Mouse (Mus musculus) embryonic facial prominence, embryonic 11.5 days (tissue): ENCODE measurements around the gene Gm20388. TPM values are rescaled to one million over a fixed set of nuclear protein-coding genes. Genes with fewer than 3 reads are reported as not detected.

Source experiments
- ATAC-seq: fragments of 200-750 bp; cut with Nextera tagmentation; replicated peaks from 2 replicates; pipeline ENCODE4 v1.8.0; 2017; ENCODE audit warnings: low read depth; ENCODE audit not compliant: insufficient number of reproducible peaks, low FRiP score, low TSS enrichment
- DNase-seq: peaks from one replicate; pipeline ENCODE4 v3.0.0-alpha.2; 2015; ENCODE audit warnings: low spot score
- H3K27ac ChIP-seq: fragments of 300-500 bp; sonication (generic); replicated peaks from 2 replicates; pipeline ENCODE4 v1.5.1; 2014; ENCODE audit warnings: mild to moderate bottlenecking, low read depth, low read length, control low read depth
- H3K27me3 ChIP-seq: fragments of 300-500 bp; sonication (generic); 2 replicates; pipeline ENCODE4 v1.6.1; 2014; ENCODE audit warnings: mild to moderate bottlenecking, low read length, moderate library complexity, mixed read lengths; ENCODE audit not compliant: control insufficient read depth, insufficient read depth
- H3K36me3 ChIP-seq: fragments of 300-500 bp; sonication (generic); replicated peaks from 2 replicates; pipeline ENCODE4 v1.6.1; 2014; ENCODE audit warnings: low read depth, mild to moderate bottlenecking, low read length, moderate library complexity, mixed read lengths; ENCODE audit not compliant: control insufficient read depth, insufficient read depth
- H3K4me1 ChIP-seq: fragments of 300-500 bp; sonication (generic); 2 replicates; pipeline ENCODE4 v1.6.1; 2014; ENCODE audit warnings: low read length, mixed read lengths; ENCODE audit not compliant: control insufficient read depth, insufficient read depth
- H3K4me2 ChIP-seq: fragments of 300-500 bp; sonication (generic); 2 replicates; pipeline ENCODE4 v1.6.1; 2014; ENCODE audit warnings: low read depth, mild to moderate bottlenecking, control low read depth, low read length, moderate library complexity
- H3K4me3 ChIP-seq: fragments of 300-500 bp; sonication (generic); 2 replicates; pipeline ENCODE4 v1.5.1; 2014; ENCODE audit warnings: low read depth, low read length, control low read depth
- H3K9ac ChIP-seq: fragments of 300-500 bp; sonication (generic); replicated peaks from 2 replicates; pipeline ENCODE4 v1.6.1; 2014; ENCODE audit warnings: mild to moderate bottlenecking, control low read depth, low read length
- H3K9me3 ChIP-seq: fragments of 300-500 bp; sonication (generic); replicated peaks from 2 replicates; pipeline ENCODE4 v1.6.1; 2016; ENCODE audit warnings: mild to moderate bottlenecking, low read length, inconsistent platforms, mixed read lengths; ENCODE audit not compliant: control insufficient read depth
- WGBS: fragments of 180-500 bp; shearing (Covaris S2); extraction: QIAGEN DNeasy Blood & Tissue Kit; methylation state at CpG from one replicate; pipeline ENCODE4 v1.1.7; 2014; 5-methylcytosine and 5-hydroxymethylcytosine counted together
- polyA plus RNA-seq: library from polyadenylated mRNA; unstranded; fragments of >200 nt; fragmentation: Nextera tagmentation; extraction: Ambion mirVana; gene quantifications from 2 replicates; pipeline ENCODE4 v1.2.1, GENCODE M21; 2014

The Gm20388 gene
- polyA plus RNA-seq, 1 experiment from 2014 or later = 3.1 TPM

DNA sequence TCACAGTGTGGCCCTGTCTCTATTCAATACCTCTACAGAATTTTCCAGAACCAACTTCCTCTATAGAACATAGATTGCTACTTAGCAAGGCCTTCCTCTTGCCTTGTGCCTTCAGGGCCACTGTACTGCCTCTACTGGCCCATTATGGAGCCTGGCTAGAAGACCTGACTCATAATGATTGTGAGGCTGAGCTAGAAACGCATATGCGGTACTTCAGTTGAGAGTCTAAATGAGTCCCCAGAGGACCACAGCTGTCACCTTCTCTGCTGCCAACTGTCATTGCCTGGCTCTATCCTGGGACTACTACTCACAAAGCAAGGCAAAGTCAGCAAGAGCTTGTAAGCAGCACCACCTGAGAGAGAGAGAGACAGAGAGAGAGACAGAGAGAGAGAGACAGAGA is 4273.9 kb downstream of the Gm20388 start:
- Histone ChIP-seq H3K4me3 (no peak overlapping the region), H3K9me3 (no peaks in the 10 kb centered on the region), H3K4me1 (no peaks in the 10 kb centered on the region), H3K27ac (no peak overlapping the region), H3K4me2 (no peak overlapping the region), H3K27me3 (no peaks in the 10 kb centered on the region), H3K36me3 (no peaks in the 10 kb centered on the region), H3K9ac (no peak overlapping the region)
- ATAC-seq = no peak
- 78% methylated on average over 2 of the region's 2 CpGs for WGBS
- no peak for DNase-seq

DNA sequence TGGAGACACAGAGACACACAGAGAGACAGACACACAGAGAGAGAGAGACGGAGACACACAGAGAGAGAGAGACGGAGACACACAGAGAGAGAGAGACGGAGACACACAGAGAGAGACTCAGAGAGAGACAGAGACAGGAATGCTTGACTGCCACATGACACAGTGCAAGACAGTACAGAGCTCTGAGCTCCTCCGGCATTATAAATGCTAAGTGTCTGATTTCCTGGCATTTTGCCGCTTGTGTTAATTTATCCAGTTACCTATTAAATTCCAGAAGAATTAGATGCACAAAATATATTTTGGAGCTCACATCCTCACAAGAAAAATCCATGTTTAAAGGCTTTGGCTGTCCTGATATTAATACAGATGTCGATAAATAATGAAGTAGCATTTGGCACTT is 4274.4 kb downstream of the Gm20388 start:
- H3K9ac ChIP-seq = no peak overlapping the region
- no peaks in the 10 kb centered on the region for H3K4me1 ChIP-seq
- no peak for ATAC-seq
- H3K27ac ChIP-seq = no peak overlapping the region
- DNase-seq = no peak
- no peak overlapping the region for H3K4me3 ChIP-seq
- no peaks in the 10 kb centered on the region for H3K9me3 ChIP-seq
- no peaks in the 10 kb centered on the region for H3K36me3 ChIP-seq
- no peak overlapping the region for H3K4me2 ChIP-seq
- H3K27me3 ChIP-seq = no peaks in the 10 kb centered on the region
- WGBS = 90% methylated on average over 6 of the region's 6 CpGs

DNA sequence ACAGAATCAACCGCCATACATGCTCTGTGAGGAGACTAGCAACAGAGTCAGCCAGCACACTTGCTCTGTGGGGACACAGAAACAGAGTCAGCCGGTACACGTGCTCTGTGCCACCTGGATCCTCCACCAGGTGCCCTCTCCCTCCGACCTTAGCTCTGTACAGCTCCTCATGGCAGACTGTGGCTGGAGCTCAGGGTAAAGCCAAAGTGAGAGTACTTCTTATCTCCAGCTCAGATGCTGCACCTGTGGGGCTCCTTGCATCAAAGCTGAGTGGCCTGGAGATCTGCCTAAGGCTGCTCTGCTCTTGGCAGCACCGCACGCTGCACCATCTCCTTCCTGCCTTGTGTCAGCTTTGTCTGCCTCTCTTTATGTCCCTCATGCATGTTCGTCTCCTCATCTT is 4279.7 kb downstream of the Gm20388 start:
- DNase-seq (no peak), ATAC-seq (no peak)
- Histone ChIP-seq H3K4me1 (no peaks in the 10 kb centered on the region), H3K4me2 (no peak overlapping the region), H3K4me3 (no peak overlapping the region), H3K27me3 (no peaks in the 10 kb centered on the region), H3K9me3 (no peaks in the 10 kb centered on the region), H3K9ac (no peak overlapping the region), H3K27ac (no peak overlapping the region), H3K36me3 (no peaks in the 10 kb centered on the region)
- WGBS = 84% methylated on average over 7 of the region's 7 CpGs

DNA sequence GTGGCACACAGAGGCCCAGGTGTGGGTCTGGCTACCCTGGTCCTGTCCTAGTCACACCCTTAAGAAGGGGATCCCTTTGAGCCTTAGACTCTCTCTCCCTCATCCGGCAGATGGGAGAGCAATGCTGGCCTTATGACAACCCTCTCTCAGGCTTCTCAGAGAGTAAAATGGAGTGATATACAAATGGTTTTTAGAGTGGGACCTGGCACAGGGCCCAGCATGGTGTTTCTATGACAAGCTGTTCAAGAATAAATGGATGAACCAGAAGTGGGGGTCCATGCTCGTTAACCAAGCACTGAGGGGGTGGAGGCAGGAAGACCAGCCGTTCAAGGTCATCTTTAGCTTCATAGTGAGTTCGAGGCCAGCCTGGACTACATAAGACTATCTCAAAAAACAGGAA is 4281.6 kb downstream of the Gm20388 start:
- Histone ChIP-seq H3K9me3 (no peaks in the 10 kb centered on the region), H3K27me3 (no peaks in the 10 kb centered on the region), H3K27ac (no peak overlapping the region), H3K4me3 (no peak overlapping the region), H3K4me1 (no peaks in the 10 kb centered on the region), H3K4me2 (no peak overlapping the region), H3K36me3 (no peaks in the 10 kb centered on the region), H3K9ac (no peak overlapping the region)
- no peak for ATAC-seq
- no peak for DNase-seq
- 91% methylated on average over 4 of the region's 4 CpGs for WGBS

DNA sequence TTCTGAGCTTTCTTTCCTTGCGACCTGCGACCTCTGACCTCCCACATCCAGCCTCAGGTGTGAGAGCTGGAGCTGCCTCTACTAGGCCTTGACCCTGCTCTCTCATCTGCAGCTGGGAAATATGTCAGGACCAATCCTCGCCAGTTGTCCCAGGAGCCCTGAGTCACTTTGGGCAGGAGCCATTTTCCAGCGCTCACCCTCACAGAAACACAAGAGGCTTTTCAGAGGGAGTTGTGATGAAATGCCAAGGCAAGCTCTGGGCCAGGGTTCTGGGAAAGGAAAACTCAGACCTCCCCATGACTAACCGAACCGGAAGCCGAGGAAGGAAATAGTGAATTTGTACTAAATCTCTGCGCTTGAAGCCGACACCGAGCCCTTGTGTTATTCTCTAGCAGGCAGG is 4282.3 kb downstream of the Gm20388 start:
- H3K9ac ChIP-seq = no peak overlapping the region
- H3K9me3 ChIP-seq = no peaks in the 10 kb centered on the region
- WGBS = 75% methylated on average over 10 of the region's 10 CpGs

DNA sequence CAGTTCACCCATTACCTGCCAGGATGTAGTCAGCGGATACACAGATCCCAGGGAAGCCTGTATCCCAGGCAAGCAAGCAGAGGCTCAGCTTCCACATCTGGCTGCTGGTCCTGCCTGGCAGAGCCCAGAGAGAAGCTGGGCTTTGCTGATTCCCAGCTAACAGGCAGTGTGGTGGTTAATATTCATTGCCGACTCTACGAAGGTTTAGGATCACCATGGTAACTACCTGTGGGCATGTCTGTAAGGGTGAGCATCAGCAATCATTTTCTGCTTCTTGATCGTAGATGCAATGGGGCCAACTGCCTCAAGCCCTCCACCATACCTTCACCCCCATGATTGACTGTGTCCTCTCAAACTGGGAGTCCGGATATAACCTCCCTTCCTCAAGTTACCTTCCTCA is 4283.4 kb downstream of the Gm20388 start:
- Histone ChIP-seq H3K9me3 (no peaks in the 10 kb centered on the region), H3K36me3 (no peaks in the 10 kb centered on the region), H3K27me3 (no peaks in the 10 kb centered on the region), H3K4me2 (no peak overlapping the region), H3K4me1 (no peaks in the 10 kb centered on the region), H3K27ac (no peak overlapping the region), H3K9ac (no peak overlapping the region), H3K4me3 (no peak overlapping the region)
- ATAC-seq (no peak), DNase-seq (no peak)
- WGBS = 86% methylated on average over 5 of the region's 5 CpGs

More for the DNA sequence above, 4282.3 kb downstream of the Gm20388 start:
- H3K27me3 ChIP-seq = no peaks in the 10 kb centered on the region
- no peak overlapping the region for H3K4me3 ChIP-seq
- H3K27ac ChIP-seq = no peak overlapping the region
- no peak for ATAC-seq
- DNase-seq = no peak
- H3K4me2 ChIP-seq = no peak overlapping the region
- H3K4me1 ChIP-seq = no peaks in the 10 kb centered on the region
- H3K36me3 ChIP-seq = no peaks in the 10 kb centered on the region

DNA sequence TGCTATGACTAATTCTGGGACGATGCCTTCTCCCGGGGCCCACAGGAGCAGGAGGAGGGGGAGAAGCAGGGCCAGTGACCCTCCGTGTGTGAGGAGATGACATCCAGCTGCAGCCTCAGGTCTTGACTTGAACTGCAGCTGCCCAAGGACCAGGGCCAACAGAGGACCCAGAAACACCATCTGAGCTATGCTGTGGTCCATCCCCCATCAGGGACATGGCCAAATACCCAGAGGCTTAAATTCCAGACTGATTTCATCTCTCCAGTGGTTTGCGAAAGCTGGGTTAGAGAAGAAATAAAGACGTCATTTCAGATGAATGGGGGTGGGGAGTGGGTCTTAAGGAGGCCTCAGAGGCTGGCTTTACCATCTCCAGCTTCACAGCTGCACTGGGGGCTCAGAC is 4285.6 kb downstream of the Gm20388 start:
- no peaks in the 10 kb centered on the region for H3K36me3 ChIP-seq
- no peak overlapping the region for H3K27ac ChIP-seq
- H3K9me3 ChIP-seq = no peaks in the 10 kb centered on the region
- no peak overlapping the region for H3K9ac ChIP-seq
- no peaks in the 10 kb centered on the region for H3K27me3 ChIP-seq
- no peak for ATAC-seq
- no peak overlapping the region for H3K4me3 ChIP-seq
- H3K4me1 ChIP-seq = no peaks in the 10 kb centered on the region
- DNase-seq = peak; percentile 33
- H3K4me2 ChIP-seq = no peak overlapping the region
- WGBS = 27% methylated on average over 5 of the region's 5 CpGs

DNA sequence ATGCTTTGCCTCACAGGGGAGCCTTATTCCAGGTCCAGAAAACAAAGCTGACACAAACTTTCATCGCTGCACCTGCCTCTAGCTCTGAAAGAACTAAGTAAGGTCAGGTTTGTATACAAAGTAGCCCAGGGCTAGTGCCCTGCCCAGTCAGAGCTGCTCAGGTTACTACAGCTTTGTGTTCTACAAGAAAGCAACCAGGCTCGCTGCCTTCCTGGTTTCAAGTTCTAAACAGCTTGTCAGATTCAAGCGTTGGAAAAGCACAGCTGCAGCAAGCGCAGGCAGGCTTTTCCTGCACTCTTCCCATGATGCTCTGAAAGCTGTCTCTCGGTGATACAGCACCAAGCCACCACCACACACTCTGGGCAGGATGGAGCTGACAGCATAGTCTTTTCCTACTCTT is 4286.2 kb downstream of the Gm20388 start:
- H3K36me3 ChIP-seq = no peaks in the 10 kb centered on the region
- 37% methylated on average over 5 of the region's 5 CpGs for WGBS
- H3K9me3 ChIP-seq = no peaks in the 10 kb centered on the region
- no peak overlapping the region for H3K4me3 ChIP-seq
- H3K27me3 ChIP-seq = no peaks in the 10 kb centered on the region
- no peak overlapping the region for H3K4me2 ChIP-seq
- no peak overlapping the region for H3K9ac ChIP-seq
- H3K4me1 ChIP-seq = no peaks in the 10 kb centered on the region
- no peak for ATAC-seq
- H3K27ac ChIP-seq = no peak overlapping the region
- DNase-seq = peak; percentile 66
